ENCODE assay signal across 16 mouse cellular contexts in the genomic region with DNA sequence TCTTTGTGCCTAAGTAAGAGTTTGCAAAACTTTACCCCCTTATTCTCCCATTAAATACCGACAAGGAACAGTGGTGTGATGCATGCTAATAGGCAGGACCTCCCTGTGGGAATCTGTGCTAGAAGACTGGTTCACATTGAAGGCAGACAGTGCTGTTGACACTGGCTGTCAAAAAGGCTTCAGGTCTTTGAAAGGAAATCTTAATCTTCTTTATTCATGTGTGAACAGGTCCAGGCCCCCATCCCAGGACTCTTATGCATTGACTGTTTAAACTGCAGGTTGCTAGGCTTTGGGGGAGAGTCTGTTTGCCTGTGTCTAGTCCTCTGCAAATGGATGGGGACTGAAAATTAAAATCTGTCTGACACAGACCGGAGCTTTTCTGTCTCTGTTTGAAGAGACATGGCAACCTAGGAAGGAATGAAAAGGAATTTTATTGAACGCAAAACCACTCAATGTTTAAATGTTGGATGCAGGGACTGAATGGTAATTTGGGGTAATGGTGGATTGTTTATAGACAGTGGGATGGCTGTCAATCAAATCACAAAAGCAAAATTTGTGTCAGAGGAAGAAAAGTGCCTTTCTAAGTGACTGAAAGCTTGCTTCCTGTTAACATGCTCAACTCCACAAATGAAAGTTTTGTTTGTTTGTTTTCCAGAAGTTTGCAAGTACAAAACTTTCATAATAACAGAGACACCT.
DNase-seq lines count a peak whose midpoint lies in the region; ATAC-seq and TF ChIP-seq lines count a peak whose summit lies in the region.
"Had no signal": no experiment of that assay in that cellular context is flagged by ENCODE, and none has a peak within 500 bp of the region (broad histone marks: within the 10 kb centered on the region; RNA-seq: fewer than 3 reads in every experiment).

No protein-coding gene starts in this region.

- 35% methylated on average over 3 of the region's 3 CpGs for WGBS in embryonic facial prominence, embryonic 10.5 days
- WGBS in forebrain, embryonic 14.5 days = 2% methylated on average over 3 of the region's 3 CpGs
- 19% methylated on average over 3 of the region's 3 CpGs for WGBS in neural tube, embryonic 15.5 days

- no peak for TF ChIP-seq CTCF in left cerebral cortex, adult 2 months (IDR thresholded peaks at IDR 0.05)

- no peaks in the 10 kb centered on the region for H3K36me3 ChIP-seq in embryonic facial prominence, embryonic 10.5 days (replicated peaks)
- no peaks in the 10 kb centered on the region for H3K36me3 ChIP-seq in forebrain, embryonic 14.5 days (ENCODE audit: control insufficient read depth, insufficient read depth, low read length)
- H3K36me3 ChIP-seq in neural tube, embryonic 15.5 days = no peaks in the 10 kb centered on the region
- H3K36me3 ChIP-seq: heart, embryonic 15.5 days had no signal

- no peak overlapping the region for H3K4me3 ChIP-seq in embryonic facial prominence, embryonic 10.5 days
- H3K4me3 ChIP-seq in forebrain, embryonic 14.5 days (ENCODE audit: low read depth, low read length) = no peak overlapping the region
- no peak overlapping the region for H3K4me3 ChIP-seq in neural tube, embryonic 15.5 days (replicated peaks)
- no peak overlapping the region for H3K4me3 ChIP-seq in left cerebral cortex, adult 2 months
- H3K4me3 ChIP-seq: erythroblast, embryonic 14.5 days; heart, embryonic 15.5 days had no signal

- no peaks in the 10 kb centered on the region for H3K9me3 ChIP-seq in embryonic facial prominence, embryonic 10.5 days
- no peaks in the 10 kb centered on the region for H3K9me3 ChIP-seq in forebrain, embryonic 14.5 days (replicated peaks; ENCODE audit: control insufficient read depth, low read length)
- H3K9me3 ChIP-seq in neural tube, embryonic 15.5 days (replicated peaks) = no peaks in the 10 kb centered on the region
- H3K9me3 ChIP-seq: heart, embryonic 15.5 days had no signal

- ATAC-seq in forebrain, embryonic 14.5 days = peak; percentile 94
- ATAC-seq in neural tube, embryonic 15.5 days (ENCODE audit: low FRiP score) = peak; percentile 55; the same call in 1 of the 2 replicates
- ATAC-seq in megakaryocyte, adult 5-6 weeks (ENCODE audit: poor library complexity, severe bottlenecking) = no peak
- no peak for ATAC-seq in CD4-positive, CD25-positive, alpha-beta regulatory T cell, adult 4 months
- ATAC-seq: intestine, postnatal 0 days had no signal

- H3K27ac ChIP-seq in embryonic facial prominence, embryonic 10.5 days (replicated peaks) = peak overlapping the region; percentile 12; the same call in 1 of the 2 replicates
- H3K27ac ChIP-seq in forebrain, embryonic 14.5 days (ENCODE audit: low read depth, low read length) = no peak overlapping the region
- H3K27ac ChIP-seq in neural tube, embryonic 15.5 days (replicated peaks) = no peak overlapping the region
- H3K27ac ChIP-seq in left cerebral cortex, adult 2 months = no peak overlapping the region
- H3K27ac ChIP-seq: heart, embryonic 15.5 days; liver, embryonic 14.5 days; macrophage had no signal

- H3K4me1 ChIP-seq in embryonic facial prominence, embryonic 10.5 days = peaks cover 5% of the 10 kb centered on the region; the same call in 1 of the 2 replicates
- peaks cover 6% of the 10 kb centered on the region for H3K4me1 ChIP-seq in forebrain, embryonic 14.5 days (ENCODE audit: control insufficient read depth, insufficient read depth, low read length)
- no peaks in the 10 kb centered on the region for H3K4me1 ChIP-seq in neural tube, embryonic 15.5 days
- H3K4me1 ChIP-seq: heart, embryonic 15.5 days had no signal

- H3K27me3 ChIP-seq in embryonic facial prominence, embryonic 10.5 days (replicated peaks; ENCODE audit: low read depth, poor library complexity, severe bottlenecking) = no peaks in the 10 kb centered on the region
- H3K27me3 ChIP-seq in forebrain, embryonic 14.5 days (replicated peaks; ENCODE audit: control insufficient read depth, insufficient read depth, low read length) = no peaks in the 10 kb centered on the region
- no peaks in the 10 kb centered on the region for H3K27me3 ChIP-seq in neural tube, embryonic 15.5 days (replicated peaks)
- H3K27me3 ChIP-seq: heart, embryonic 15.5 days had no signal

- H3K9ac ChIP-seq in forebrain, embryonic 14.5 days (ENCODE audit: low read length) = no peak overlapping the region
- no peak overlapping the region for H3K9ac ChIP-seq in neural tube, embryonic 15.5 days (replicated peaks)
- H3K9ac ChIP-seq: heart, embryonic 15.5 days; liver, embryonic 14.5 days had no signal

- no peak overlapping the region for H3K4me2 ChIP-seq in forebrain, embryonic 14.5 days (ENCODE audit: low read length)
- no peak overlapping the region for H3K4me2 ChIP-seq in neural tube, embryonic 15.5 days
- H3K4me2 ChIP-seq: heart, embryonic 15.5 days had no signal

- intact Hi-C loops in left cerebral cortex, adult 2 months (cut with DNase I) = no loop called here

- DNase-seq in embryonic facial prominence, embryonic 10.5 days (ENCODE audit: low spot score) = peak; percentile 42
- peak; percentile 79 for DNase-seq in forebrain, embryonic 14.5 days (ENCODE audit: low spot score)
- peak; percentile 26 for DNase-seq in mesoderm, embryonic 11.5 days (ENCODE audit: low read depth, low spot score)
- no peak for DNase-seq in left cerebral cortex, adult 2 months (ENCODE audit: extremely low spot score in 1 of 2, low spot score in 2 of 2)
- DNase-seq: adrenal gland, postnatal 36 days; cerebellum, adult 18-20 months; gastrocnemius, postnatal 36 days; spleen, adult 18-20 months had no signal

Comparison
In these comparisons a context has a peak if more than half of its experiments do, and no peak if none do; other contexts are left out.
1. DNase-seq: peak in embryonic facial prominence, embryonic 10.5 days (single experiment), forebrain, embryonic 14.5 days (single experiment) and mesoderm, embryonic 11.5 days (single experiment); none in left cerebral cortex, adult 2 months (0 of 2).
2. ATAC-seq: peak in forebrain, embryonic 14.5 days (single experiment) and neural tube, embryonic 15.5 days (single experiment); none in megakaryocyte, adult 5-6 weeks (single experiment) and CD4-positive, CD25-positive, alpha-beta regulatory T cell, adult 4 months (single experiment).